Mouse (Mus musculus): ENCODE results near the gene A330070K13Rik.

Gene A330070K13Rik

DNA sequence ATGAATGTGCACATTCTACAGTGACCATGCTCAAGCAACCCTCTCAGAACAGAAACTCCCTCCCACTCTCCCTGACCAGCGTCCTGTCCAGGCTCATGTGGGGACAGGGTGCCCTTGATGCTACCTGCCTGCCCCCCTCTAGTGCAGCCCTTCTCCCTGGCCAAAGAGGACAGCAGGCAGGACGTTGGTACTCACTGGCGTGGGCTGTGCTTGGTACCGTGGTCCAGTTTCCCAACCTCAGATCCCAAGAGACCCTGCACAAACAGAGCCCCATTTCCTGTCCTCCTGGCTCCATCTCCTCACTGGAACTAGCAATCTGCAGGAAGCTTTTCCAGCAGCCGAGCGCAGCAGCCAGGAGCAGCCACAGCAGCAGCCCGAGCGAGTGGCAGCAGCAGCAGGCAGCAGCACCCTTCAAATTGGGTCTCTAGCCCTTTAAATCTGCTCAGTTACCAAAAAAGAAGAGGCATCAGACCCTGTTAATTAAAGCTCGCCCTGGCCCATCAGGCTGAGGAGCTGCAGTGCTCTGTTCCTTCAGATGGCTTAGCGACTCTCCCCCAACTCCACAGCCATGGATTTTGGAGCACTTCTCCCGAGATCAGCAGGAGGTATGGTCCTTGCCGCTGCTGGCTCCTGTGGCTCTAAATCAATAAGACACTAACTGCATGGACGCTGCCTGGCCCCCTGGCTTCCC is at the start of gene A330070K13Rik:
Gene A330070K13Rik, minus strand, starts transcription at position 410 of the 691 bp plus-strand sequence.
- no peak for DNase-seq

DNA sequence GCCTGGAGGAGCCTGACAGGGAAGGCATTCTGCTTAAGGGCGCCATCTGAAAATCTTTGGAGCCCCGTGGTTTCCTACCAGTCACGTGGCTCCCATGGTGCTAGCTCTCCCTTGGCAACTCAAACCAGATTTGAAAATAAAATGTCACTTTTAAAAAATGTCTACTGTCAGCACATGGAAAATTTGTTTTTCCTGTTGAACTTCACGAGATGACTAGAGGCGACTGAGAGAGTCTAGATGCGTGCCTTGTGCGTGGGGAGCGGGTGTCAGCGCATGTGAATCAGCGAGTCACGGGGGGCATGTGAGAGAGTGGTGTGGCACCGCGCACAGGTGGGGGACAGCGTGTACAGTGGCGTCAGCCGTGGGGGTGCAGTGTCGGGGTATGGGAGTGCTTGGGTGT is 27.1 kb upstream of the A330070K13Rik start:
- no peak for DNase-seq

DNA sequence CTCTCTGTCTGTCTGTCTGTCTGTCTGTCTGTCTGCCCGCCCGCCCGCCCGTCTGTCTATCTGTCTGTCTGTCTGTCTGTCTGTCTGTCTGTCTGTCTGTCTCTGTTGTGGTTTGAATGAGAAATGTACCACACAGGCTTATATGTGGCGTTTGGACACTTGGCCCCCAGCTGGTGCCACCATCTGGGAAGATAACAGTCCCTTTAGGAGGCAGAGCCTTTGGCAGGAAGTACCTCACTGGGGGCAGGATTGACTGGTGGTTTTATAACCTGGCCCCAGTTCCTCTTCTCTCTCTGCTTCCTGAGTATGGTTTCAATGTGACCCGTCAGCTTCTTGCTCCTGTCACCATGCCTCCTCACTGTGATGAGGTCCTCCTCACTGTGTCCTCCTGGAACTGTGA is 25.3 kb upstream of the A330070K13Rik start:
- no peak for DNase-seq

DNA sequence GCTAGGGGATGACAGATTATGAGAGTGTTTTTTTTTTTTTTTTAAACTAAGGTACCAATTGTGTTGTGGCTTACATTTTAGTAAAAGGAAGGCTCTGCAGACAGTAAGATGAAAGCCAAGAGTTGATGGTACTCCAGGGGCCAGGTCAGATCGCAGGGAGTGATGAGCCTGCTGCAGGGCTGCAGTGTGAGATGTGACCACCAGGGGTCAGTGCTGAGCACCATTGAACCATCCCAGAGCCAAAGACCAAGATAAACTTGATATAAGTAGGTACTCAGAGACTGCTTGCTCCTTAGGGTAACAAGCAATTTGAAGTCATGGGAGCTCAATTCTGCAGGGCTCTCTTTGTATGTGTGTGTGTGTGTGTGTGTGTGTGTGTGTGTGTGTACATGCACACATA is 20.8 kb upstream of the A330070K13Rik start:
- DNase-seq: peak; percentile 35

DNA sequence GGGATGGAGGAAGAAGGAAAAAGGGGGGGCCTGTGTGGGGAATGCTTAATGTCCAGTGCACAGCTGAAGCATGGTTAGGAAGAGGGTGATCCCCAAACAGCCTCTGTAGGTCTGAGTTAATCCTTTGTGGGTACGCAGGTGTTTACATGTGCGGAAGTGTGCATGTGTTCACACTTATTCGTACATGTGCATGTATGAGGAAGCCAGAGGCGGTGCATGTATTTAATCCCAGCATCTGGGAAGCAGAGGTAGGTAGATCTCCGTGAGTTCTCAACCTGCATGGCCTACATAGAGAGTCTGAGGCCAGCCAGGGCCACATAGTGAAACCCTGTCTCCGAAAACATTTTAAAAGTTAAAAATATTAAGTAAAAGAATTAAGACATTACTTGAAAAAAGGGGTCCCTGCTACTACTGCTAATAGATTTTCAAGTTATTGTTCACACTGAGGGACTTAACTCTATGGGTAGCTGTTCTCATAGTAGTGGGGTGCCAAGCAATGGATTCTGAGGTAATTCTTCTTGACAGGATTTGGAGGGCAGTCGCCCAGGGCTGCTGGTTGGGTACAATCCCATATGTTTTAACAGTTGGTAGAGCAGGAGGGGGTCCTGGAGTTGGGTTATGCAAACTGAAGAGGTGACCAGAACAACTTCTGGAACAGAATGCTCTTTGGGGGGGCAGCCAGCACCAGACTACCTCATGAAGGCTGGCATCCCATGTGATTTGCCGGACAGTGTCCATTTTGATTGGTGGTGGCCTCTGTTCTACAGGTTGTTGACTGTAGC is 15.9 kb upstream of the A330070K13Rik start:
- no peak for DNase-seq

DNA sequence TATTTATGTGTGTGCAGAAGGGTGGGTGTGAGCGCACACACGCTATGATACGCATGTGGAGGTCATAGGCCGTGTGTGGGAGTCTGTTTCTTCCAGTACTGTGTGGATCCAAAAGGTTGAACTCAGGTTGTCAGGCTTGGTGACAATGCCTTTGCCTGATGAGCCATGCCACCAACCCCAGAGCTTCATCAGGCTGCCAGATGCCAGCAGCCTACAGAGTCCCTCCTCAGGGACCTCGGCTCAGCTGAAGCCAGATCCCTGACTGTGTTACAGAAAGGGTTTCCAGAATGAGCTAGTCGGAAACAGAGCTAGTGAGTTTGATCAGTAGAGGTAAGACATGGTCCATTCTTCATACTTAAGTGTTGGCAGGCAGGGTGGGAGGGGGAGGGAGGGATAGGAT is 10.7 kb upstream of the A330070K13Rik start:
- DNase-seq: no peak

DNA sequence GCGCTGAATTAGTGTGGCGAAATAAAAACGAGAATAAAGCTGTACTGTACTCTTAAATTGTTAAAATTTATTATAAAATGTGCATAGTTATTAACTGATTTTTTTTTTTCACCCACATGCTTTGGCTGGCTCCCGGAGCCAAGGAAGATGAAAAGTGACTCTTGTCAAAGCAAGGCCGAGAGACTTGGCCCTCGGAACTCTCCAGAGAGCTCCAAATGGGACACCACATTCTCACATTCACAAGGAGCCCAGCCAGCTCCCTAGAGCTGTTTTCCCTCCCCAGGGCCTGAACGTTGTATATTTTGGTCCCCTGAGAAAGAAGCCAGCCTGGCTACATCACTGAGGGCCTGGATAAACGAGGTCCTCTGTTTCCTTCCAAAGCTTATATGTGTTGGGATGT is 10.0 kb upstream of the A330070K13Rik start:
- no peak for DNase-seq

DNA sequence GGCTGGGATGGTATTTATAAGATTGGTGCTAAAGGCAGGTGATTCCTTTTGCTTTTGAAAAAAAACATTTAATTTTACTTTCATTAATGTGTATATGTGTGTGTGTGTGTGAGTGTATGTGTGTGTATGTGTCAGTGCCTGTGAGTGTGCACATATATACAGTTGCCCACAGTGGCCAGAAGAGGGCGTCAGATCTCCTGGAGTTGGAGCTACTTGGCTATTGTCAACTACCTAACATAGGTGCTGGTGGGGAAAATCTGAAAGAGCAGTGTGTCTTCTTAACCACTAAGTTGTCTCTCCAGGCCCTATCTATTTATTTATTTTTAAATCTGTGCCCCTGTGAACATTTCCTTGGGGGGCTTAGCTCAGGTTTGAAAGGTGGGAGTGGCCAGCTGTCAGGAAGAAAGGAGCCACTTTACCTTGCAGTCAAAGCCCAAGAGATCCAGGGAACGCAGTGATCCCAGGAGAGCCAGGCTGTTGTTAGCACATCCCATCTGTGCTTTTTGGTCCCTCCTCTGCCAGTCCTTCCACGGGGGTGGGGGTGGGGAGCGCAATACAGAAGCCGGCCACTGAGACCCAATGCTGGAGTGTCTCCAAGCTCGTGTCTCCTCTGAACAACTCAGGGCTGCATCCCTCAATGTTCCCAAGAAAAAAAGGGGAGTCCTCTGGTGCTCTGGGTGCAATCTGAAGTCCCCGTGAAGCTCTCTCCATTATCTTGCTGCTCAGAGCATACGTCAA is 9.4 kb upstream of the A330070K13Rik start:
- no peak for DNase-seq

DNA sequence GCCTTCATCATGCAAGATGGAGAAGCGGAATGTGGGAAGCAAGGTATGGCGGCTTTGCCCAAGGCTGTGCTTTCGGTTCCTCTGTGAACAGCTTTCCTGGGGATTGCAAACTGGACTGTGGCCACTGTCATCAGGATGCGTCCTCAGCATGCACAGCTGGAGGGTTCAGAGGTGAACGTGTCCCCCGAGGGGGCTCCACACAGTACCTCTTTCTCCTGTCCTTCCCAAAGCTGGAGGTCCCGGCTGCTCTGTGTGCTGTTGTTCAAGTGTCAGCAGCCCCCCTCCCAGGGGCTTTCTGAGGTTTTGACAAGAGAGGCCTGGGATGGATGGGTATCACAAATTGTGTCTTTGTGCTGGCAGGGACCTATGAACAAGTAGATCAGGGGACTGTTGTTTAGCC is 2.0 kb upstream of the A330070K13Rik start:
- no peak for DNase-seq

DNA sequence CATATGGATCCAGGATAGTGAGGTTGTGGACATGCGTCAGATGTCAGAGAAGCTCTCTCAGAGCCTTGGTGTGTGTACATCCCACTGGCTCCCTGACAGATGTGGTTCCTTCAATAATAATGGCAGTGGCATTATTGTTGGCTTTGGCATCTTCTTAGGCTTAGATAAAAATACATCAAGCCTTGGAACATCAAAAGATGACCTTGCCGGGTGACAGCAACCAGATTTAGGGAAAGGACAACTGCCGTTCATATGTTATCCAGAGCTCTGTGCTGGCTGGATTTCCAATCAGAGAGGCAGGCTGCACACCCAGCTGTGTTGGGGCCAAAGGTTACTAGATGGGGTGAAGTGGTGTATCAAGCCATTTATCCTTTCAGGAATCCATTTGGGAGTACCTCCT is 9.0 kb downstream of the A330070K13Rik start:
- DNase-seq: no peak

DNA sequence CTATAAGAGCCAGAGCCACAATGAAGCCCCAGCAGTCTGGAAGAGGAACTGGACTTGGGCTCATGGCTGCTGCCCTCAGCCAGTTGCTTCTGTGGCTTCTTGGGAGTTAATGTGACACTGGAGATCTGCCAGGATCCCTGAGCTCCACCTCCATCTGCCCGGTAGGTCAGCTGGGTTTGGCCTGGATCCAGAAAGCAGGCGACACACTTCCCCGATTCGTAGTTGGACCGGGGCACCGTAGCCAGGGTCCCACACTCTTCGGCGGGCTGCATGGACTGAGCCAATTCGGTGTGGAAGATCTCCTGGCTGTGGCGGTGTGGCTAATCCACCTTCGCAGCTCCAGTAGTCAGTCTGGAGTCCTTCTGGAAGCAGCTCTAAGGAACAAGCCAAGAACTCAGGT is 15.2 kb downstream of the A330070K13Rik start, which contains the start of gene Caln1:
Gene Caln1, plus strand, starts transcription at position 219 of the 400 bp plus-strand sequence.
- DNase-seq: peak; percentile 1

DNA sequence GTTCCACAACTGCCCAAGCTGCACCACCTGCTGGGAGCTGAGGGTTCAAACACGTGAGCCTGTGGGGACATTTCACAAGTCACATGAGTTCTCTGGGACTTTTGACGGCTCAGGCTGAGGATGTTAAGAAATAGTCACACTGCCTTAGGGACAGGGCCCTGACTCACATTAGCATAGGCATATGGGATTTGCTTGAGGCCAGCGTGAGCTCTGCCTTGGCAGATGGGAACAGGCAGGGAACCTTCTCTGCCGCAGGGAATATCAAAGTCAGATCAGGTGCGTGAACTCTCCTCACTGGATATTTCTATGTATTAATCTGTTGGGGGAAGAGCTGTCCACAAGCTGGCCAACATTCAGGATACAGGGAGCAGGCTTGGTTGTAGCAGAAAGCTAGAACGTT is 16.2 kb downstream of the A330070K13Rik start:
- no peak for DNase-seq

DNA sequence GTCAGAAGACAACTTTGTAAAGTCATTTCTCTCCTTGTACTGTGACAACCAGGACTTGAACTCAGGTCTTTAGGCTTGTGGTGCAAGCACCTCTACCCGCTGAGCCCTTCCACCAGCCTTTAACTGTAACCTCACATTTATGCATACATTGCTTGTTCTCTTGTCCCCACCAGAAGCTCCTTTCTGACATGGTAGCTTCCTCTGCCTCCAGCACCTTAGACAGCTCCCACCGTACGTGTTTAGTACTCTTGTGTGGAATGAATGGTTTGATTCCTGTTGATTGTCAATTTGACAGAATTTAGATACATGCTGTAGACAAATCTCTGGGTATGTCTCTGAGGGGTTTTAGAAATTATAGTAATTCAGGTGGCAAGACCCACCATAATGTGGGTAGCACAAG is 20.7 kb downstream of the A330070K13Rik start:
- DNase-seq: no peak

DNA sequence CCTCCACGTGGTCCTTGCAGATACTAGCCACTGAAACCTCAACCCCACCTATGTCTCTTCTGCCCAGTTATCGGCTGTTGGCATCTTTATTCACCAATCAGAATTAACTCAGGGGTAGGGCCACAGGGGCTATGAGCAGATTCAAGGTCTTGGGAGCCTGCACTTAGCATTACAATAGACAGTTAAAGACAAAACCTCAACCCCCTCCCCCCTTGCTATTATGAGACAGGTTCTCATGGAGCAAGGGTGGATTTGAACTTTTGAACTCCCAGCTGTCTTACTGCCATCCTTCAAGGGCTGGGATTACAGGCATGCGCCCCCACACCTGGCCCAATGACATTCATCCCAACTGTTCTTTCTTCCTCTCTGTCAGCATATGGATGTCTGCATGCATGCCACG is 21.3 kb downstream of the A330070K13Rik start:
- DNase-seq: no peak

DNA sequence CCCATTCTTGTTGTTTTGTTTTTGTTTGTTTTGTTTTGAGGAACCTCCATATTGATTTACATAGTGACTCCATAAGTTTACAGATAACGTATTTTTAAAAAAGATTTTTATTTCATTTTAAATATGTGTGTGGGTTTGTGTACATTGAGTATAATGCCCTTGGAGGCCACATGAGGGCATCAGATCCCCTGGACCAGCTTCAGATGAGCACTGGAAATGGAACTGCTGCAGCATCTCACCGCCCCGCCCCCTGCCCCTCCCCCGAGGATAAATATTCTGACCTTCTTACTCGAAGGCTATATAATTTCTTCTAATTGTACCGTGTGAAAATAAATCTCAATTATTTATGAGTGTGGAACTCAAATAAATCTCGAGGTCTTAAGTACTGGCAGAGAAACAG is 29.2 kb downstream of the A330070K13Rik start:
- DNase-seq: no peak

DNA sequence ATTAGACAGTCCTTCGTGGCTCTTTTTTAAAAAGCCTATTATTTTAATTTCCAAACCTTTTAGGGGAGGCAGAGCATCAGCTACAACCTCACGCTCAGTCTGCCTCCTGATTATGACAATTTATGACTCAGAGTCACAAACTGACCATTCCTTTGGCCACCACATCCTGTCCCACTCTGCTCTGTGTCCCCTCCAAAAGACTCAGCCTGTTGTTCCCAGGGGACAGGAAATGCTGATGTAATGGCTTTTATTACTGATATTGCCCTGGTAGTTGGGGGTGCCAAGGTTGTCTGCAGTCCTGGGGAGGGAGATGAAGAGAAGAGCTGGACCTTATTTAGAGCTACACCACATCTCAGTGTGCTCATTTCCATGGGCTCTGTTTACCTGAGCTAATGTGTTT is 38.6 kb downstream of the A330070K13Rik start:
- no peak for DNase-seq

DNA sequence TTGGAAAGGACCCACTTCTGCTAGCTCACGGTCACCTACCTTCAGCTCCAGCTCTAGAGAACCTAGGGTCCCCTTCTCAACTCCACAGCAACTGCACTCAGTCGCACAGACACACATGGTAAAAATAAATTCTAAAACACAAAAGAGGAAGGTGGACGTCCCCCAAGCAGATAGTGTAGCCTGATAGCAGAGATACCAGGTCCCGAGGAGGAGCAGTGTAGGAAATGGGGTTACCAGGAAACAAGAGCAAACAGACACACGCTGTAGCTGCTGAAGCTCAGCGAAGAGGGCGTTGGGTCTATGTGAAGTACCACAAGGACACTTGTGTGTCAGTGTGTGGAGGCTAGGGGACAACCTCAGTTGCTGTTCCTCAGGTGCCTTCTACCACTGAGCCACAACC is 39.4 kb downstream of the A330070K13Rik start:
- no peak for DNase-seq

DNA sequence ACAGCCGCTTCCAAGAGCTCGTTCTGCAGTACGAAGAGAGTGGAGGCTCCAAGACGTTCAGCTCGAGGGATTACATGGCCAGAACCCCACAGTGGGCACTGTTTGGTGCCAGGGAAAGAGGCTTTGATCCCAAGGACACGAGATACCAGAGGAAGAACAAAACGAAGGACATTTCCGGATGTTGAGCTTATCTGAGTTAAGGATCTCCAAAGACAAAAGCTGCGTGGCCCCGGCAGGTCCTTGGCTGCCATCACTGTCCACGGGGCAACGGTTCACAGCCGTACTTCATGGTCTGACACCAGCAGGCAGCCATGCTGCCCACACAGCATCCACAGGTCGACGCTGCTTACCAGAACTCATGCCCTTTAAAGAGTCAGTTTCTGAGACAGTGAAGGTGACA is 43.8 kb downstream of the A330070K13Rik start:
- DNase-seq: no peak

DNA sequence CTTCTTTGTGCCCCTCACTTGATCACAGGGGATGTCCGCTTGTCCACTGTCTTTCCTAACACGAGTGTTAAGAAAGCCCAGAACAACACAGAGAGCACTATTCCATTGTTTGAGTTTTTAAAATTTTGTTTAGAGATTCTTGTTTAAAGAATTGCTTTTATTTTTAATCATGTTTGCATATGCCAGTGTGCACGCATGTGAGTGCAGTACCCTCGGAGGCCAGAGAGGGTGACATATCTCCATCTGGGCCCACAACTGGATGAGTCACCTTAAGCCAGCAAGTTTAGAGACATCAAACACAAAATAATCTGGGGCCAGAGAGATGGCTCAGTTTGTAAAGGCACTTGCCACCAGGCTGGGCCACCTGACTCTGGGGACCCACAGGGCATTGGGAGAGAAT is 49.0 kb downstream of the A330070K13Rik start:
- no peak for DNase-seq

DNA sequence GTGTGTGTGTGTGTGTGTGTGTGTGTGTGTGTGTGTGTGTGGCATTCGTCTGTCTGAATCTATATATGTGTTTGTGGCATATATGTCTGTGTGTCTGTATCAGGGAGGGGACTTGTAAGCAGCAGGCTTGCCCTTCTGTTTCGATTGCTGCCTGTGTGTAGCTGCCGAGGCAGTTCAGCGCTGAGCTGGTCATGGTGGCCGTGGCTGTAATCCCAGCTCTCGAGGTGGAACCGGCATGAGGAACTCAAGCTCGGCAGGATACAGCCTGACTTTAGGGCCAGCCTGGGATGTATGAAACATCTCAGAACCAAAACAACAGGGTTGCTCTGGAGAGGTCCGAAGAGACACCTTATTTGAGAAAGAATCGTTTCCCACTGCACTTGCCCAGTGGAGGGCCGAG is 50.5 kb downstream of the A330070K13Rik start:
- DNase-seq: no peak

DNA sequence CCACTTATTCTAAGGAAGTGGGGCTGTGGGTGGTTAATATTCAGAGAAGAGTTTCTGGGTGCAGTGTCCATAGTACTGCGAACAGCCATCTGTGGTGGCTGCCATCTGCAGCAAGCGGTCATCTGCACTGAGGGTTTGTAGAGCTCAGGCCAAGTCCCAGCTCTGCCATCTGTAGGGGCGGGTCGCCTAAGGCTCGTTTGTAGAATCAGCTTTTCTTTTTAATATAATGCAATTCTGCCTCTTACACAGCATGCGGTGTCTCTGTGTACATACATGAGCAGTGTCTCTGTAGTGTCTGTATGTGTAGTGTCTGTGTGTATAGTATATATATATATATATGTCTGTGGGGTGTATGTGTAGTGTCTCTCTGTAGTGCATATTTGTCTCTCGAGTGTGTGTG is 50.9 kb downstream of the A330070K13Rik start:
- DNase-seq: no peak

DNA sequence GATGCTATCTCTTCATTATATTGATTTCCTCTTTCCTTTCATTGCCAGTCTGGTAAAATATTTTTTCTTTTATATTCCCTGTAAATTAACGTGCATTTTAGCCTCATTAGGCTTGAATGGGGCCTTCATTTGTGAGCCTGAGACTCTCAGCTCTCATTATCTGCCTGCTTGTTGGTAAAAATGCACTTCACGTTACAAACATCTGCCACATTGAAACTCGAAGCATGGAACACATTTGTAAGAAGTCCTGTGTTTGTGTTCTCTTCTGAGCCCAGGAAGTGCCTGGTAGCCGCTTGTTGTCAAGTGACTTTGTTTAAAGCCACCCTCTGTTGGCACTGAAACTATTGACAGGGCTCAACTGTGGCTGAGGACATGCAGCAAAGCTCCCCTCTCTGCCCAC is 53.2 kb downstream of the A330070K13Rik start:
- DNase-seq: peak; percentile 14

DNA sequence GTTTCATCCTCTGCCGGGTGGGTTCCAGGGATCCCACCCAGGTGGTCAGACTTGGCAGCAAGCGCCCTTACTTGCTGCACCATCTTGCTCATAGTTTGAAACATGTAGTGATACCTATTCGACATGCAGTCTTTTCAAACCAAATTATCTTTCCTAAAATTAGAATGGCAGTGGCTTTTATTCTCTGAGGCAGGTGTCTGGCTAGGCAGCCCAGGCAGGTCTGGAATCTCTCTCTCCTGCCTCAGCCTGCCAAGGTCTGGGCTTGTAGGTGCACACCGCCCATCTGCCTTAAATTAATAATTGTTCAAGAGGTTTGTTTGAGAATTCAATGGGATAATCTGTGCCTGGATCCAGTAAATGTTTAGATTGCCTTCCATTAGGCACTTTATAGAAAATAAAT is 53.6 kb downstream of the A330070K13Rik start:
- no peak for DNase-seq

DNA sequence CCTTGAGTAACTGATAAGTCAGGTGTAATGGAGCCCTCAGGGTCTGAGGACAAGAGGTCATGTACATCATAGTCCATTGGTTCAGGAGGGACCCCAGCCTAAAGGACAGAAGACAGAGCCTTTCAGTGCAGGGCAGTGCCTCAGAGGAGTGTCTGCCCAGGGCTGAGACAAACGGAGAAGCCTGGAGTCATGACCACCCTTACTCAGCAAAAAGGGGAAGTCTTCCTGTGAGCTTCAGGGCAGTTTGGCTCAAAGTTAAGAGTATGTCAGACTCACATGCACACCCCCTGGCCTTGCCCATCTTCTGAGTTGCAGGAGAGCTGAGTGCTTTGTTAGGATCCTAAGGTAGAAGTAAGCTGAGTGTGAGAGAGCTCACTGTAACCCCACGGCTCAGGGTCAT is 54.5 kb downstream of the A330070K13Rik start:
- no peak for DNase-seq
